Mouse (Mus musculus): ENCODE results near the gene Gzmm.

DNA sequence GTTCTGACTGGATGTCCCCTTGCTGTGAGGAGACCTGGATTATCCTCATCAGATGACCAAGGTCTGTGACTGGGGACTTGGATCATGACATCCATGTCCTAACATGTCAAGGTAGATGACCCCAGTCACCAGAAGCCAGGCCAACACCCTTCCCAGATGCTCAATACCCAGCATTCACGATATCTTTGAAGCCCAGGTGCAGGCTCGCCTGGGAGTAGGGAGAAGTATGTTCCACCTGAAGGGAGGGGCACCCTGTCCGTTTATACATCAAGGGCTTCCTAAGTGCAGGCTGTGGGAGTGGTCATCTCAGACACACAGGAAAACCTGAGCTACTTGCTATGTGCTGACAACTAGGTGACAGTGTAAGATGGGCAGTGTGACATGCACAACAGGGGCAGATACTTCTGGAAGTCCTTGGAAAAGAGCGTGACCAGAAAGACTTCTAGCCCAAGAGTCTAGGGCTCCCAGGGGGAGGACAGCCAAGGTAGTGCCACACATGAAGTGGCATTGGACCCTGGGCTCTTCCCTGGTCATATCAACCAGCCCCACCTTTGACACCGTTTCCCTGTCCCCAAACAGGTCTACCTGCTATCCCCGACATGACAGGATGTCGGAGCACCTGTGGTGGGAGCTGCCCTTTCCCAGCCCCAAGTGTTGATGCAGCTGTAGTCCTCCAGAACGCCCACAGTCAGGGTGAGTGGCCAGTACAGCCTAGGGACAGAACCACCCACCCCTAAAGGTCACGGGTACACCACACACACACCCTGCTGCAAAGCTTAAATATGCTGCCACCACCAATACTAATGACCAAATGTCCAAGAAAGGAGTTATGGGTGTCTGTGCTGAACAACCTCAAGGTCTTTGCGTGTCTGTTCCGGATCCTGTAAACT is 8.0 kb upstream of the Gzmm start:
- no peak for TF ChIP-seq ZC3H11A (IDR thresholded peaks at IDR 0.05; ENCODE audit: borderline replicate concordance, low read depth, low read length)
- TF ChIP-seq ZNF384 (IDR thresholded peaks at IDR 0.05; ENCODE audit: low read depth, low read length) = no peak
- TF ChIP-seq MAFK (IDR thresholded peaks at IDR 0.05; ENCODE audit: insufficient read depth, low read depth, low read length) = no peak
